9 mouse cellular contexts compared by ENCODE assay signal in the genomic region with DNA sequence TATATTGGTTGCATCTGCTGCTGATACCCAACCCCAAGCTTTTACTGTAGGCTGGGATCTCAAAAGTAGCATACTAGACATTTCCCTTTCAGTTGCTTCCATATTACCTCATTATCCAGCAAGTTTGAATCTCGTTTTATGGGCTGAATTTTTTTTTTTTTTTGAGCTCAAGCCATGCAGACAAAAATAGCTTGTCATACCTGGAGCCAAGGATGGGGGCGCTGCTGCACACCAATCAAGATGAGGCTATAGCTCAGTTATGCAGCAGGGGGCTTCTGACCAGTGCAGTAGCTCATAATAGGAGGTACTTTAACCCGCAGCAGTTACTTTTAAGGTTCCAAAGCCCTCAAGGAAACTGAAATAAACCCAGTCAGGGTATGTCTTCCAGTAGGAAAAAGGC. TPM values are rescaled to one million over a fixed set of nuclear protein-coding genes. Genes with fewer than 3 reads are reported as not detected.
DNase-seq lines count a peak whose midpoint lies in the region; ATAC-seq and TF ChIP-seq lines count a peak whose summit lies in the region.
"Had no signal": no experiment of that assay in that cellular context is flagged by ENCODE, and none has a peak within 500 bp of the region (broad histone marks: within the 10 kb centered on the region; RNA-seq: fewer than 3 reads in every experiment).

No protein-coding gene starts in this region.

- intact Hi-C loops in left cerebral cortex, adult 2 months (cut with DNase I), result loop anchor here (5.0 kb wide), 1 partner anchor 246 kb away; no protein-coding TSS in a partner anchor

- peak; percentile 49 for TF ChIP-seq CTCF in left cerebral cortex, adult 2 months (IDR thresholded peaks at IDR 0.05)
- 0 out of 2 replicates have a peak, but pooled peaks have one; percentile 29 for TF ChIP-seq CTCF in G1E (IDR thresholded peaks at IDR 0.05; ENCODE audit: low read depth, low read length)

- no peak for ATAC-seq in G1E (ENCODE audit: extremely low read depth, insufficient number of reproducible peaks, low FRiP score, poor library complexity, severe bottlenecking)
- ATAC-seq in granulocyte monocyte progenitor cell, adult 5-6 weeks (replicated peaks; ENCODE audit: poor library complexity, severe bottlenecking), result peak; percentile 91

- peak overlapping the region; percentile 72 for H3K27ac ChIP-seq in left cerebral cortex, adult 2 months

- H3K4me1 ChIP-seq in G1E (ENCODE audit: insufficient read depth, low read depth, low read length), result no peaks in the 10 kb centered on the region

- H3K4me3 ChIP-seq in left cerebral cortex, adult 2 months, result no peak overlapping the region
- H3K4me3 ChIP-seq in G1E (ENCODE audit: low read depth, low read length), result no peak overlapping the region

- H3K9me3 ChIP-seq in G1E (replicated peaks), result no peaks in the 10 kb centered on the region

- peak; percentile 42 for DNase-seq in adrenal gland, postnatal 25 days
- no peak for DNase-seq in adrenal gland, adult 2 months
- DNase-seq in left cerebral cortex, adult 2 months (ENCODE audit: extremely low spot score in 1 of 2, low spot score in 2 of 2), result no peak
- DNase-seq in left cerebral cortex, adult 11 months (ENCODE audit: low spot score), result no peak
- DNase-seq in G1E (ENCODE audit: low spot score), result no peak
- DNase-seq in natural killer cell, adult 2 months (ENCODE audit: low spot score in 2 of 2), result peak; percentile 30 to 37
- DNase-seq in cerebellum, adult 9-10 months, result no peak

- H3K27me3 ChIP-seq in G1E (ENCODE audit: insufficient read depth, low read length), result peaks cover 11% of the 10 kb centered on the region

- H3K36me3 ChIP-seq in G1E (replicated peaks), result no peaks in the 10 kb centered on the region

RNA-seq across cellular contexts. Expression of a gene that starts 34.3 kb away (rescaled TPM):
- total RNA-seq in adrenal gland, postnatal 25 days (2021), result 0.70 TPM in 1 of 2 replicates, not detected in the other
- under 1 TPM in 1 of 2 experiments, not detected in 1; 0.46 TPM for total RNA-seq in adrenal gland, adult 2 months (2021)
- 0.68 TPM in 1 of 2 replicates, not detected in the other for polyA plus RNA-seq in adrenal gland, adult 2 months (2012; rRNA removed)
- under 1 TPM in 1 of 2 experiments, not detected in 1; 0.77 TPM for total RNA-seq in left cerebral cortex, adult 2 months (2021)
- total RNA-seq in G1E (2014; fragmentation: Nextera tagmentation), result not detected in 2 replicates
- total RNA-seq in G1E (2017), result not detected in 2 replicates
- polyA plus RNA-seq in G1E (2012), result not detected in 2 replicates
- 3.3 TPM in 1 of 2 replicates, not detected in the other for total RNA-seq in granulocyte monocyte progenitor cell, adult 5-6 weeks (2014; fragmentation: Nextera tagmentation)
- 0.78 TPM in 1 of 2 replicates, not detected in the other for total RNA-seq in granulocyte monocyte progenitor cell, adult 5-6 weeks (2017)
- polyA plus RNA-seq: heart, embryonic 14.5 days had no signal

RNA-seq across cellular contexts. Expression of a gene that starts 59.5 kb away (rescaled TPM):
- total RNA-seq in adrenal gland, postnatal 25 days (2021), result 12.8 and 17.4 TPM in 2 replicates
- total RNA-seq in adrenal gland, adult 2 months (2021), result 10 to 100 TPM; 12.3 to 12.7 TPM
- polyA plus RNA-seq in adrenal gland, adult 2 months (2012; rRNA removed), result 0.98 and 1.1 TPM in 2 replicates
- 1 to 10 TPM; 5.8 to 6.3 TPM for total RNA-seq in left cerebral cortex, adult 2 months (2021)
- total RNA-seq in G1E (2014; fragmentation: Nextera tagmentation) (36.3 and 49.9 TPM in 2 replicates), G1E (2017) (17.0 and 22.6 TPM in 2 replicates)
- 1.8 TPM in 2 replicates for polyA plus RNA-seq in G1E (2012)
- total RNA-seq in granulocyte monocyte progenitor cell, adult 5-6 weeks (2014; fragmentation: Nextera tagmentation), result 13.8 and 20.8 TPM in 2 replicates
- 15.7 and 16.7 TPM in 2 replicates for total RNA-seq in granulocyte monocyte progenitor cell, adult 5-6 weeks (2017)

Comparison
In these comparisons a context has a peak if more than half of its experiments do, and no peak if none do; other contexts are left out.
1. DNase-seq: peak in adrenal gland, postnatal 25 days (single experiment) and natural killer cell, adult 2 months (2 of 2); none in adrenal gland, adult 2 months (single experiment), left cerebral cortex, adult 2 months (0 of 2), left cerebral cortex, adult 11 months (single experiment), G1E (single experiment) and cerebellum, adult 9-10 months (single experiment).